Mouse (Mus musculus) adipocyte (in vitro differentiated cells): Measurements from ENCODE around the gene Sohlh2.

Experiments
- DNase-seq: peaks from one replicate; pipeline ENCODE4 v3.0.0-alpha.2; 2016; ENCODE audit warnings: low spot score

Gene Sohlh2

DNA sequence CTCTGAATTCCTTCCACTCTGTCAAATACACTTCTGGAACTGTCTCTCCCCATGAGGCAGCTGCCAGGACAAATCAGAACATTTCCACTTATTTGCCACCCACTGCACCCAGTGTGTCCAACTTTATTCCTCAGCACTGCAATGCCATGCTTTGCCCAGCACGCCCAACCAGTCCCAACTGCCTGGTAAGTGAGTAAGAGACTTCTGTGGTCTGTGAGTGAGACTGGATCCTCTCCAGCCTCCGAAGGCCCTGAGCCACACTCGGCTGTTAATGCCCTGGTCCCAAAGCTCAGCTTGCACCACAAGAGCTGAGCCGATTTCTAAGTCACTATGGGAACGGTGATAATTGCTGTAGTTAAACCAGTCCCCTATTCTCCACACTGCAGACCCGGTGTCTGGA is 25.8 kb downstream of the Sohlh2 start:
- DNase-seq, result no peak

DNA sequence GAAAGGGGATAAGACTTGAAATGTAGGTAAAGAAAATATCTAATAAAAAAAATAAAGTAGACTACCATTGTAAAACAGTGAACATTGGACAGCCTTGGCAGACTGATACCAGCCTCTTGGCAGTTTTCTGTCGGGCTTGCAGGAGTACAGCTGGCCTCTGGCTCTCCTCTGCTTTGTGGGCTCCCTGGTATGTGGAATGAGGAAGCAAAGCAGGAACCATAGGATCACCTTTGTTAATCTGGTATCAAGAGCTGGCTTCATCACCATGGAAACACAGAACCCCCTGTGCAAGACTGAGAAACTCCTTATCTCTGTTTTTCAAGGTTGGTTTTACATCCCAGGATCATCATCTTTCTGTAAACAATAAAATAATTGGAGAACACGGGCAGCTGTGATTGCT is 30.4 kb downstream of the Sohlh2 start:
- peak; percentile 30 for DNase-seq

DNA sequence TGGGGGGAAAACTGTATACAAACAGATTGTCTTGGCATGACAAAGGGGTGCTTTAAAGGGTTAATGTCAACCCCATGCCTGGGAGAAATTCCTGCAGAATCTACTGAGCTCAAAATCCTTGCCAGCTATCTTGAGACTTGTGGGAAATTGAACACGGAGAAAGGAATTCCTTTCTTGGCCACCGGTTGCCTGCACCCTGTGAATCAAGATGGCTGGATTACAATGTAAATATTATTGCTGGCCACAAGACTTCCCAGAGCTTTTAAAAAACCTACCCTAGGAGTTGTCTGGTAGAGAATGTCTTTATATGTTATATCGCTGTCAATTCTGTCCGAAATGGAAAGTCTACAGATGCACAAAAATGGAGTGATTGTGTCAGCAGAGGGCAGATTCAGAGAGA is 32.0 kb downstream of the Sohlh2 start:
- peak; percentile 50 for DNase-seq

- DNase-seq, result no peak
These were observed 32.6 kb downstream of the Sohlh2 start for GRCm38 (mm10) chr3:55214413-55214812.

GRCm38 (mm10) chr3:55222502-55222901 is 40.7 kb downstream of the Sohlh2 start:
- no peak for DNase-seq

- DNase-seq, result no peak
These were observed 42.0 kb downstream of the Sohlh2 start for GRCm38 (mm10) chr3:55223862-55224261.

- no peak for DNase-seq
These were observed 44.8 kb downstream of the Sohlh2 start for GRCm38 (mm10) chr3:55226501-55227213.

- DNase-seq, result no peak
These were observed 45.4 kb downstream of the Sohlh2 start for GRCm38 (mm10) chr3:55227214-55227581.

- DNase-seq, result peak; percentile 81
These were observed 60.0 kb downstream of the Sohlh2 start, which contains the start of gene Dclk1 for GRCm38 (mm10) chr3:55241730-55242421. TSS of gene Dclk1 (plus strand) at chr3:55242364.

DNA sequence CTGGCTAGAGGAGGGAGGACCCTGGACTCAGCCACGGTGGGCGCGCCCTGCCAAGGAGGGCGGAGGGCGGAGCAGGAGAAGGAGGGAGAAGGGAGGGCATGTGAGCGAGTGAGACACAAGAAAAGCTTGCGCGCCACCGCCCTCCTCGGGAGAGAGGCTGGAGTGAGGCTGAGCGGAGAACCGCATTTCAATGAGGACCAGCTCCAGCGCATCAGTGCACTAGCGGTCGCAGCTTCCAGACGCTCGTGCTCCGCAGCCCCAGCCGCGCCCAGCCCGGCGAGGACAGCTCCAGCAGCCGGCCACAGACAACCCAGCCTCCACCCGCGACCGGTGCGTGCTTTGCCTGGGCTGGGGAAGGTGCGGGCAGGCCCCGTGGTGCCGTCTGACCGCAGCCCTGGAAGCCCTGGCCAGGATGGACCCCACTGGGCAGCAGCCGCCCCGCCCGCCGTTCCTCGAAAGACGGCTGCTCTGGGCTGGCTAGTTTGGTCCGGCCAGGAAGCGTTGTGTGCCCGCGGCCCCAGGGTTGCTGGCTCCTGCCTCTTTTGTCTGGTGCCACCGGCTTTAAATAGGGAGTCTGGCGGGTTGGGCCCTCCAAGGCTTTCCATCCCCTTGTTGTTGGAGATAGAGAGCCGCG is 60.7 kb downstream of the Sohlh2 start:
- peak; percentile 68 for DNase-seq

- no peak for DNase-seq
These were observed 61.2 kb downstream of the Sohlh2 start for GRCm38 (mm10) chr3:55243056-55243471.

- no peak for DNase-seq
These were observed 62.3 kb downstream of the Sohlh2 start for GRCm38 (mm10) chr3:55244087-55244486.

GRCm38 (mm10) chr3:55246618-55247272 is 64.9 kb downstream of the Sohlh2 start:
- DNase-seq, result no peak

- no peak for DNase-seq
These were observed 66.2 kb downstream of the Sohlh2 start for GRCm38 (mm10) chr3:55248048-55248447.

DNA sequence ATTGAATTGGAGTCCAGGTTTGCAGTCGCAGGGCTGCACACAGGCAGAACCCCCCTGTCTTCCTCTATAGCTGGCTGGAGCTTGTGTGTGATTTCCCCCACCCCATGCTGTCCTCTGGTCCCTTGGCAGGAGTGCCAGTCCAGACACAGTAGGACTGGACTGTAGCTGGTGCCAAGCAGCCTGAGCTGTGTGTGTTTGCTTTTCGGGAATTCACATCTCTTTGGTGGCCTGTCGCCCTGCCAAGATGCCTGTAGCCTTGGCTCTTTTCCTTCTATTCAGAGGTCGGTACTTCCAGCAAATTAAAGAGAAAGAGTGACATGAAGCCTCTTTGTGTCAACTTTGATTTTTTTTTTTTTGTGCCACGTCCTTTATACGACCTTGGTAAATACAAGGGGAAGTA is 66.7 kb downstream of the Sohlh2 start:
- peak; percentile 83 for DNase-seq

GRCm38 (mm10) chr3:55250631-55251030 is 68.8 kb downstream of the Sohlh2 start:
- no peak for DNase-seq
